Mouse (Mus musculus) embryo, embryonic 10.5 days (tissue): ENCODE results near the gene Trit1.
"Not testable (repeated sequence)": the region's sequence is repeated elsewhere in the genome, so short reads cannot be mapped to it uniquely, and the experiment has no call there.

ENCODE experiments used
- DNase-seq: peaks from one replicate; pipeline ENCODE4 v3.0.0-alpha.2; 2015; ENCODE audit warnings: low spot score

The Trit1 gene

GRCm38 (mm10) chr4:123016451-123016957 is at the start of gene Trit1:
Gene Trit1, plus strand, starts transcription at chr4:123016597.
- peak; percentile 97 for DNase-seq

- no peak for DNase-seq
Measured at GRCm38 (mm10) chr4:122968106-122968505, 48.3 kb upstream of the Trit1 start.

- no peak for DNase-seq
Measured at GRCm38 (mm10) chr4:122971191-122971590, 45.2 kb upstream of the Trit1 start.

GRCm38 (mm10) chr4:122971646-122972045 is 44.8 kb upstream of the Trit1 start:
- DNase-seq: no peak

GRCm38 (mm10) chr4:122972056-122972455 is 44.3 kb upstream of the Trit1 start:
- no peak for DNase-seq

GRCm38 (mm10) chr4:122974976-122975520 is 41.3 kb upstream of the Trit1 start:
- no peak for DNase-seq

- no peak for DNase-seq
Measured at GRCm38 (mm10) chr4:122976885-122977284, 39.5 kb upstream of the Trit1 start.

- no peak for DNase-seq
Measured at GRCm38 (mm10) chr4:122978850-122979249, 37.5 kb upstream of the Trit1 start.

GRCm38 (mm10) chr4:122979826-122980225 is 36.6 kb upstream of the Trit1 start:
- no peak for DNase-seq

GRCm38 (mm10) chr4:122980684-122981083 is 35.7 kb upstream of the Trit1 start:
- DNase-seq: no peak

- DNase-seq: no peak
Measured at GRCm38 (mm10) chr4:122981238-122981637, 35.2 kb upstream of the Trit1 start.

GRCm38 (mm10) chr4:122981930-122982329 is 34.5 kb upstream of the Trit1 start:
- DNase-seq: no peak

GRCm38 (mm10) chr4:122982537-122982936 is 33.9 kb upstream of the Trit1 start:
- DNase-seq: no peak

- DNase-seq: no peak
Measured at GRCm38 (mm10) chr4:122983486-122984261, 32.7 kb upstream of the Trit1 start.

GRCm38 (mm10) chr4:122985110-122985509 is 31.3 kb upstream of the Trit1 start:
- peak; percentile 81 for DNase-seq

GRCm38 (mm10) chr4:122987421-122987820 is 29.0 kb upstream of the Trit1 start:
- DNase-seq: no peak

GRCm38 (mm10) chr4:122988004-122988403 is 28.4 kb upstream of the Trit1 start:
- not testable (repeated sequence) for DNase-seq

- no peak for DNase-seq
Measured at GRCm38 (mm10) chr4:122991177-122991576, 25.2 kb upstream of the Trit1 start.

GRCm38 (mm10) chr4:122992276-122992675 is 24.1 kb upstream of the Trit1 start:
- DNase-seq: no peak

GRCm38 (mm10) chr4:122995404-122996220 is 20.8 kb upstream of the Trit1 start, which contains the start of gene Mycl:
Gene Mycl, plus strand, starts transcription at chr4:122995652.
- peak; percentile 95 for DNase-seq

- no peak for DNase-seq
Measured at GRCm38 (mm10) chr4:122996221-122996617, 20.2 kb upstream of the Trit1 start.

GRCm38 (mm10) chr4:122996618-122997381 is 19.6 kb upstream of the Trit1 start:
- peak; percentile 87 for DNase-seq
